Mouse (Mus musculus) hindbrain, postnatal 0 days (tissue): ENCODE measurements at regions not wholly inside any gene's neighbourhood (a gene's known extent, or its start where the extent isn't known, plus 50 kb on each side); places are given as distances from the start of the nearest gene placed in this dataset.

ENCODE experiments used
- ATAC-seq: fragments of 200-750 bp; cut with Nextera tagmentation; 2 replicates; pipeline ENCODE4 v1.8.0; 2017; ENCODE audit warnings: mild to moderate bottlenecking, moderate TSS enrichment, moderate library complexity
- DNase-seq: peaks from one replicate; pipeline ENCODE4 v3.0.0-alpha.2; 2015; ENCODE audit warnings: low spot score
- H3K27ac ChIP-seq: fragments of 300-500 bp; sonication (generic); 2 replicates; pipeline ENCODE4 v1.5.1; 2014; ENCODE audit warnings: mild to moderate bottlenecking
- H3K27me3 ChIP-seq: fragments of 300-500 bp; sonication (generic); 2 replicates; pipeline ENCODE4 v1.6.1; 2014; ENCODE audit warnings: low read length, mixed read lengths; ENCODE audit not compliant: insufficient read depth
- H3K36me3 ChIP-seq: fragments of 300-500 bp; sonication (generic); 2 replicates; pipeline ENCODE4 v1.6.1; 2014; ENCODE audit warnings: low read length, mixed read lengths; ENCODE audit not compliant: insufficient read depth
- H3K4me1 ChIP-seq: fragments of 300-500 bp; sonication (generic); 2 replicates; pipeline ENCODE4 v1.6.1; 2014; ENCODE audit warnings: antibody characterized with exemption, low read length, mixed read lengths; ENCODE audit not compliant: insufficient read depth
- H3K4me2 ChIP-seq: fragments of 300-500 bp; sonication (generic); 2 replicates; pipeline ENCODE4 v1.6.1; 2014; ENCODE audit warnings: low read depth, mild to moderate bottlenecking, low read length, moderate library complexity, mixed read lengths
- H3K4me3 ChIP-seq: fragments of 300-500 bp; sonication (generic); 2 replicates; pipeline ENCODE4 v1.5.1; 2014; ENCODE audit warnings: low read length
- H3K9ac ChIP-seq: fragments of 300-500 bp; sonication (generic); replicated peaks from 2 replicates; pipeline ENCODE4 v1.6.1; 2014; ENCODE audit warnings: mild to moderate bottlenecking, low read length, moderate library complexity, mixed read lengths
- H3K9me3 ChIP-seq: fragments of 300-500 bp; sonication (generic); 2 replicates; pipeline ENCODE4 v1.6.1; 2016; ENCODE audit warnings: low read length, mixed read lengths
- CTCF ChIP-seq: IDR thresholded peaks from 2 replicates; pipeline ENCODE4 v1.5.1; 2016; ENCODE audit warnings: antibody characterized with exemption, control low read depth, low read depth
- WGBS: fragments of 180-500 bp; shearing (Covaris S2); extraction: QIAGEN DNeasy Blood & Tissue Kit; methylation state at CpG from one replicate; pipeline ENCODE4 v1.1.7; 2014; 5-methylcytosine and 5-hydroxymethylcytosine counted together

DNA sequence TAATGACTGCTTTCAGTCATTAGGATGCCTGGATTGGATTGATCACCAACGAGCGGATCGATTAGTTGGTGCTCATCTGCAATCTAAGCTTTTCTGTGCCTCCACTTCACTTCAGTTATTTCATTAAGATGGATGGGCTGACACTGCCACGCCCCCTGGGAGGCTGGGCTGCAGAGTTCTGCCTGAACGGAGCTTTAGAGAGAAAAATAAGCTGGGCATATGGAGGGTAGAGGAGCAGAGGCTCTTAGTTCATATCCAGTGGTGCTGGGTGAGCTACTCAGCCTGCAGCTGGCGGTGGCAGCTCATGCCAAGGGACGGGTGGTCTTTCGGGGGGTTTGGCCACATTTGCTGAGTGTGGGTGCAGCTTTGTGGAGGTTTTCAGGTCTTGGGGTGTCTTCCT lies 256.4 kb upstream of the Dusp10 start:
- Histone ChIP-seq H3K9me3 (no peaks in the 10 kb centered on the region), H3K36me3 (no peaks in the 10 kb centered on the region), H3K27ac (no peak overlapping the region), H3K27me3 (no peaks in the 10 kb centered on the region), H3K4me2 (no peak overlapping the region), H3K9ac (no peak overlapping the region), H3K4me3 (no peak overlapping the region), H3K4me1 (no peaks in the 10 kb centered on the region)
- DNase-seq (no peak), ATAC-seq (no peak)
- 62% methylated on average over 8 of the region's 8 CpGs for WGBS
- no peak for TF ChIP-seq CTCF

DNA sequence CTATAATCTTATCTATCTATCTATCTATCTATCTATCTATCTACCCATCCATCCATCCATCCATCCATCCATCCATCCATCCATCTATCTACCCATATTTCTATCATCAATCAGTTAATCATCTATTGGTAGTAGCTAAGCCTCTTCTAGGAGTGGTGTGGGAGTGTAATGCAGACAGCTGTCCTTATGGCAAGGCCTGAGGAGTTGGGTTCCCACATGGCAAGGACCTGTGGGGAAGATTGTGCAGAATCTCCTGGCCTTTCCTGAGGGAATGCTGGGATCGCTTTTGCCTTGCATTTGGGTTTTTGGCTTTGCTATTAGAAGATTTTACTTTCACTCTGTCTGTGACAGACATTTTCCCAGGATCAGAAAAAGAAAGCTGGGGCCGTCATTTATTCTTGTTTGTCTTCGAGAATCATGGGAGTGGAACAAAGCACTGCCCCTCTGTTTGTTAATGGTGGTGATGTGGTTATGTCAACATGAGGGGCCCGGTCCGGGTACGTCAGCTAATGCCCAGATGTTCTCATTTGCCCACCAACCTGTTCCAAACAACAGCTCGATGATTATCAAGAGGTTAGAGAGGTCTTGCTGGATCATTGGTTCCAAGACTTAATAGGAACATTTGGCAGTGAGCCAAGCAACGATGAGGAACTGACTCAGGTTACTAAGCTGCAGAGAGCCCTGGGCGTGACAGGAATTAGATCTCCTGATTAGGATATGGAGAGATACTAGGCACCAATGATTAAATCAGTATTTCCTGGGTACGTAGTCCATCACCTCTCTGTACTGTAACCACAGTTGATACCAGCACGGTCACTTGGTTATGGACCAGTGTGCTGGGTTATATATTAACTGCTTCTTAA lies 249.0 kb upstream of the Dusp10 start:
- ATAC-seq (no peak), DNase-seq (no peak)
- H3K36me3 ChIP-seq: no peaks in the 10 kb centered on the region
- H3K4me2 ChIP-seq: no peak overlapping the region
- H3K27ac ChIP-seq: no peak overlapping the region
- no peaks in the 10 kb centered on the region for H3K27me3 ChIP-seq
- no peaks in the 10 kb centered on the region for H3K9me3 ChIP-seq
- H3K4me3 ChIP-seq: no peak overlapping the region
- WGBS: 67% methylated on average over 11 of the region's 11 CpGs
- no peaks in the 10 kb centered on the region for H3K4me1 ChIP-seq
- H3K9ac ChIP-seq: no peak overlapping the region
- no peak for TF ChIP-seq CTCF

DNA sequence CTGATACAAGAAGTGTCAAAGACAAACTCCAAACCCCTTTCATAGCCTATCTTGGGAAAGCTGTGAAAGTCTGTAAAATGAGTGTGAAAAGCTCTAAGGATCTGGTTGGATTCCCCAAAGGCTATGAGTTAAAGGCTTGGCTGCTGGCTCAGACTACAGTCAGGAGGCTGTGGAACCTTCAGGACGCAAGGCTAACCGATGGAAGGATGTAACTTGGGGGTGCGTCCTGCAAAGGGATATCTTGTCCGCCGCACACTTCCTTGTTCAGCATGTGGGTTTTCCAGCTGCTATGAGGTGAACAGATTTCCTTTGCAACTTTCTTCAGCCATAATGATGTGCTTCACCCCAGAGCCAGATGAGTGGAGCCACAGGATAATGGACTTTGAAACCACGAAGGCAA lies 240.3 kb upstream of the Dusp10 start:
- H3K36me3 ChIP-seq: no peaks in the 10 kb centered on the region
- no peaks in the 10 kb centered on the region for H3K27me3 ChIP-seq
- H3K27ac ChIP-seq: no peak overlapping the region
- H3K4me1 ChIP-seq: no peaks in the 10 kb centered on the region
- H3K4me2 ChIP-seq: no peak overlapping the region
- ATAC-seq: no peak
- no peaks in the 10 kb centered on the region for H3K9me3 ChIP-seq
- no peak overlapping the region for H3K9ac ChIP-seq
- DNase-seq: no peak
- 90% methylated on average over 6 of the region's 6 CpGs for WGBS
- TF ChIP-seq CTCF: no peak
- no peak overlapping the region for H3K4me3 ChIP-seq

DNA sequence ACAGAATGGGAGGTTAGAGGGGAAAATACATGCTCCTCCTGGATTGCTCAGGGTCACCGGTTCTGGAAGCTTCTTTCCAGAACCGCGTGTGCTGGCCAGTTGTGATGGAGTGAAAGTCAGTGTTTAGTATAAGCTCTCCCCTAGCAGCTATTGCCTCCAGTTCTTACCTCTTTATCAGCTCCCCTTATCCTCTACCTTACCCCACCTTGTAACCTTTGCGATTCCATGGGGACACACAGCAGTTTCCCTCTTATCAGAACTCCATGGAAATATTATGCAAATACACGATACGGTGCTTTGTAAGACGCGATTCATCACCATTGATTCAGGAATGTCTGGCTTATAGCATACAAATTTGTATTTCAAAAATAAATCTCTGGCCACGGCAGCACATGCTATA lies 232.9 kb upstream of the Dusp10 start:
- H3K27ac ChIP-seq: no peak overlapping the region
- no peaks in the 10 kb centered on the region for H3K9me3 ChIP-seq
- TF ChIP-seq CTCF: no peak
- 93% methylated on average over 9 of the region's 9 CpGs for WGBS
- ATAC-seq (no peak), DNase-seq (no peak)
- no peaks in the 10 kb centered on the region for H3K4me1 ChIP-seq
- H3K9ac ChIP-seq: no peak overlapping the region
- H3K4me2 ChIP-seq: no peak overlapping the region
- H3K36me3 ChIP-seq: no peaks in the 10 kb centered on the region
- H3K27me3 ChIP-seq: no peaks in the 10 kb centered on the region
- no peak overlapping the region for H3K4me3 ChIP-seq

DNA sequence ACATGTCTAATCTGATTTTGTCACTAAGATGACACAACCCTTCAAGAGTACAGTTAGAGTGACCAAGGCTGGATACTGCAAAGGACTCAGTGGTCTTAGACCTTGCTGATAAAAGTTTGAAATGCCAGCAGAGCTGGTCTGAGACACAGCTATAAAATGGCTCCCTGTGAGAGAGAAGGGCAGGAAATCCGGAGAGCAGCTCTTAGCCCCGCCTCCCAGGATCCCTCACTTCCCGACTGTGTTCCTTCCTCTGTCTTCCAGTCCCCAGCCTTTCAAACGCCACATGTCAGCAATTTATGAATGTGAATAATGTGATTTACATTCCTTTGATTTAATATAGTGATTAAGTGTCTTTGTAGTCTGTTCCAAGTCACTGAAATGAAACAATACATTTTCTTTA lies 232.3 kb upstream of the Dusp10 start:
- DNase-seq: peak; percentile 23
- H3K4me2 ChIP-seq: no peak overlapping the region
- no peaks in the 10 kb centered on the region for H3K27me3 ChIP-seq
- no peak overlapping the region for H3K4me3 ChIP-seq
- no peak overlapping the region for H3K9ac ChIP-seq
- ATAC-seq: no peak
- no peak for TF ChIP-seq CTCF
- H3K9me3 ChIP-seq: no peaks in the 10 kb centered on the region
- H3K36me3 ChIP-seq: no peaks in the 10 kb centered on the region
- WGBS: 42% methylated on average over 4 of the region's 4 CpGs
- no peak overlapping the region for H3K27ac ChIP-seq
- H3K4me1 ChIP-seq: no peaks in the 10 kb centered on the region

DNA sequence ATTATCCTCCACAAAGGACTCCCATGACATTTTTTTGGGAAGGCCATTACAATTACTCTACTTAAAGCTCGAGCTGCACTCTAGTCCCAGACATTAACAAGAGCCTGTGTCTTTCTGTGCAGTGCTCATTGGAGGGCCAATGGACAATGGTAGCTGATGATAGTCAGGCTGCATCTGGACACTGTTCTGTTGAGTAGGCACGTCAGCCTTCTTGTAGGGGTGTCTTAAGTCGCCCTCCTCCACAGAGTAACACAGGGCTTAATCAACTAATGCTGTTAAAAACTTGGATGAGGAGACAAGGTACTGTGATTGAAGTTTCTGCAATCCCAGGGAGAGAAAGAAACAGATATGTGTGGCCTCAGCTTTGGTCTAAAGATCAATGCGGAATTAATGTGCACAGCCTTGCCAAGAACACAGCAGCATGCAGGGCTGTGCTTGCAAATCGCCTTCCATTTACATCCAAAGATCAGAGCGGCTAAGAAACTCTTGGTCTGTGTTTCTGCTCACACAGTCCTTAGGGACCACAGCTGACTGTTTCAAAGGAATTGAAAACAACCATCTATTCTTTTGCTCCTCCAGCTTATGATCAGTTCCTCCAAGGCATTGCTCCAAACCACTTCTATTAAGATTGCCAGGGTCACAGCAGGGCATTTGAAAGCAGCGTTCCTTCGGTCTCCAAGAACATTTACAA lies 229.5 kb upstream of the Dusp10 start:
- DNase-seq (peak; percentile 68), ATAC-seq (0 out of 2 replicates have a peak, but pooled peaks have one; percentile 74)
- WGBS: 33% methylated on average over 8 of the region's 8 CpGs
- Histone ChIP-seq H3K4me2 (no peak overlapping the region), H3K27me3 (no peaks in the 10 kb centered on the region), H3K27ac (no peak overlapping the region), H3K4me1 (no peaks in the 10 kb centered on the region), H3K9ac (no peak overlapping the region), H3K36me3 (no peaks in the 10 kb centered on the region), H3K4me3 (no peak overlapping the region), H3K9me3 (no peaks in the 10 kb centered on the region)
- no peak for TF ChIP-seq CTCF
